Mouse (Mus musculus) heart, postnatal 10 days (tissue): ENCODE measurements around the gene Sgk1. TPM values are rescaled to one million over a fixed set of nuclear protein-coding genes. Genes with fewer than 3 reads are reported as not detected.
A peak's percentile ranks its signal among the peaks of the same experiment; 100 is the strongest.
"Not testable (repeated sequence)": the region's sequence is repeated elsewhere in the genome, so short reads cannot be mapped to it uniquely, and the experiment has no call there.

Source experiments
- DNase-seq, 2 experiments: peaks; one replicate each; pipeline ENCODE4 v3.0.0; 2021
- intact Hi-C: fragments of 180-260 bp; cut with DNase I; formaldehyde crosslinking; loops from one replicate; pipeline ENCODE4 v1.15.1; 2025
- total RNA-seq, 2 experiments: library from RNA; stranded (reverse); gene quantifications; 2 replicates each; pipeline ENCODE4 v1.2.3; 2021

The Sgk1 gene
- total RNA-seq, 2 experiments from 2014 or later = 66.4 to 121 TPM

- intact Hi-C loops = no loop called here
- no peak for DNase-seq
Measured at GRCm38 (mm10) chr10:21866504-21866903, 15.5 kb upstream of the Sgk1 start.

GRCm38 (mm10) chr10:21868221-21868620, 13.8 kb upstream of the Sgk1 start:
- DNase-seq = no peak
- intact Hi-C loops = no loop called here

GRCm38 (mm10) chr10:21868623-21869022, 13.4 kb upstream of the Sgk1 start:
- intact Hi-C loops = no loop called here
- no peak for DNase-seq

GRCm38 (mm10) chr10:21881837-21882183, 174 bp upstream of the Sgk1 start:
- no peak for DNase-seq
- intact Hi-C loops = no loop called here

GRCm38 (mm10) chr10:21883587-21883986, 1.6 kb downstream of the Sgk1 start:
- intact Hi-C loops = no loop called here
- DNase-seq = peak; percentile 16 to 24

- intact Hi-C loops = no loop called here
- no peak for DNase-seq
Measured at GRCm38 (mm10) chr10:21884534-21884933, 2.5 kb downstream of the Sgk1 start.

GRCm38 (mm10) chr10:21889141-21889765, 7.3 kb downstream of the Sgk1 start:
- intact Hi-C loops = no loop called here
- DNase-seq = no peak

- DNase-seq = no peak
- intact Hi-C loops = no loop called here
Measured at GRCm38 (mm10) chr10:21890293-21890692, 8.3 kb downstream of the Sgk1 start.

GRCm38 (mm10) chr10:21891442-21891841, 9.5 kb downstream of the Sgk1 start:
- no peak for DNase-seq
- intact Hi-C loops = no loop called here

- no peak for DNase-seq
- intact Hi-C loops = no loop called here
Measured at GRCm38 (mm10) chr10:21892104-21892503, 10.1 kb downstream of the Sgk1 start.

GRCm38 (mm10) chr10:21898417-21898816, 16.4 kb downstream of the Sgk1 start:
- no peak for DNase-seq
- intact Hi-C loops = no loop called here

GRCm38 (mm10) chr10:21898851-21899250, 16.9 kb downstream of the Sgk1 start:
- DNase-seq, intact Hi-C loops: not testable (repeated sequence)

GRCm38 (mm10) chr10:21899397-21899796, 17.4 kb downstream of the Sgk1 start:
- intact Hi-C loops = no loop called here
- no peak for DNase-seq

GRCm38 (mm10) chr10:21902152-21903140, 20.5 kb downstream of the Sgk1 start:
- intact Hi-C loops = loop anchor here (5.0 kb wide), 1 partner anchor 50 kb away; no protein-coding TSS in a partner anchor
- DNase-seq = no peak

GRCm38 (mm10) chr10:21904151-21904550, 22.2 kb downstream of the Sgk1 start:
- DNase-seq = no peak
- intact Hi-C loops = loop anchor here (5.0 kb wide), 1 partner anchor 48 kb away; no protein-coding TSS in a partner anchor

GRCm38 (mm10) chr10:21905616-21906015, 23.6 kb downstream of the Sgk1 start:
- intact Hi-C loops = no loop called here

GRCm38 (mm10) chr10:21906894-21907446, 25.0 kb downstream of the Sgk1 start:
- intact Hi-C loops = no loop called here
- no peak for DNase-seq

More at GRCm38 (mm10) chr10:21905616-21906015, 23.6 kb downstream of the Sgk1 start:
- no peak for DNase-seq

- intact Hi-C loops = no loop called here
Measured at GRCm38 (mm10) chr10:21907784-21908183, 25.8 kb downstream of the Sgk1 start.

GRCm38 (mm10) chr10:21908686-21909085, 26.7 kb downstream of the Sgk1 start:
- intact Hi-C loops = no loop called here
- DNase-seq = no peak

More at GRCm38 (mm10) chr10:21907784-21908183, 25.8 kb downstream of the Sgk1 start:
- no peak for DNase-seq

- intact Hi-C loops = no loop called here
- DNase-seq = no peak
Measured at GRCm38 (mm10) chr10:21910334-21910733, 28.4 kb downstream of the Sgk1 start.

GRCm38 (mm10) chr10:21911303-21911947, 29.4 kb downstream of the Sgk1 start:
- DNase-seq = no peak
- intact Hi-C loops = no loop called here
